Comparison of ENCODE assay signal across 8 mouse cellular contexts in the genomic region with DNA sequence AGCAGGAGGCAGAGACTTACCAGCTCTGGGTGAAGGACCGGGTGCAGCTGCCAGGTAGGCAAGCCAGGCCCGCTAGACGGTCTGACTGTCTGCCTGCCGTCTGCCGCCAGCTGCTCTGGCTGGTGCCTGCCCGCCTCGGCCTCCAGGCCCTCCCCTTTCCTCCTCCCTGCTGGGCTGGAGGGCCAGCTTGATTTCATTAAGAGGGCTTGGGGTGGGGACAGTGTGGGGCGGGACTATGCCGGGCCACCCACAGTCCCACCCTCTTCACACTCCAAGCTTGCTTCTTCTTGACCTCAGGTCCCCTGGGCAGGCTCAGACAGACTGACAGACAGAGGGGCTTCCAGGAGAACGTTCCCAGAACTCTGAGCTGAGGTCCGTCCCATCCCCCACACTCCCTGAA. TPM values are rescaled to one million over a fixed set of nuclear protein-coding genes. Genes with fewer than 3 reads are reported as not detected.
DNase-seq lines count a peak whose midpoint lies in the region; ATAC-seq and TF ChIP-seq lines count a peak whose summit lies in the region.
"Had no signal": no experiment of that assay in that cellular context is flagged by ENCODE, and none has a peak within 500 bp of the region (broad histone marks: within the 10 kb centered on the region; RNA-seq: fewer than 3 reads in every experiment).

Gene Tmem119 (minus strand): TSS at position 237 of the 400 bp plus-strand sequence.

- no peak within 1 kb of the TSS; the same call in 1 of the 2 replicates for H3K4me2 ChIP-seq in hindbrain, postnatal 0 days (ENCODE audit: low read depth, low read length)
- peak within 1 kb of the TSS; percentile 92 for H3K4me2 ChIP-seq in limb, embryonic 13.5 days (replicated peaks)
- H3K4me2 ChIP-seq in midbrain, postnatal 0 days (ENCODE audit: low read depth, low read length, poor library complexity, severe bottlenecking) = no peak within 1 kb of the TSS

- 2% methylated on average over 10 of the region's 11 CpGs for WGBS in hindbrain, postnatal 0 days
- WGBS in limb, embryonic 13.5 days = under 1% methylated on average over 11 of the region's 11 CpGs
- 2% methylated on average over 11 of the region's 11 CpGs for WGBS in midbrain, postnatal 0 days

- no peak for TF ChIP-seq POLR2A in brain, embryonic 14.5 days (IDR thresholded peaks at IDR 0.05; ENCODE audit: borderline replicate concordance, extremely low read depth, insufficient read depth, insufficient read length, poor library complexity, severe bottlenecking)

- no peaks in the 10 kb centered on the region for H3K27me3 ChIP-seq in hindbrain, postnatal 0 days (ENCODE audit: insufficient read depth, low read length)
- no peaks in the 10 kb centered on the region for H3K27me3 ChIP-seq in limb, embryonic 13.5 days
- no peaks in the 10 kb centered on the region for H3K27me3 ChIP-seq in midbrain, postnatal 0 days (ENCODE audit: insufficient read depth, low read length)

- peak; percentile 90 for DNase-seq in MN1 (ENCODE audit: low spot score)
- peak; percentile 78 for DNase-seq in brain, embryonic 14.5 days (ENCODE audit: low read depth)
- DNase-seq in gastrocnemius, postnatal 25 days = peak; percentile 77
- peak; percentile 42 for DNase-seq in hindbrain, postnatal 0 days (ENCODE audit: low spot score)
- peak; percentile 13 for DNase-seq in midbrain, postnatal 0 days (ENCODE audit: low spot score)

- H3K4me3 ChIP-seq in hindbrain, postnatal 0 days (ENCODE audit: low read length) = no peak within 1 kb of the TSS
- peak within 1 kb of the TSS; percentile 72 for H3K4me3 ChIP-seq in limb, embryonic 13.5 days
- H3K4me3 ChIP-seq in midbrain, postnatal 0 days (ENCODE audit: low read depth, low read length) = no peak within 1 kb of the TSS
- H3K4me3 ChIP-seq: erythroblast, embryonic 14.5 days had no signal

- H3K36me3 ChIP-seq in hindbrain, postnatal 0 days (ENCODE audit: insufficient read depth, low read length) = no peaks in the 10 kb centered on the region
- H3K36me3 ChIP-seq in limb, embryonic 13.5 days = peaks cover 9% of the 10 kb centered on the region
- H3K36me3 ChIP-seq in midbrain, postnatal 0 days (ENCODE audit: insufficient read depth, low read length) = no peaks in the 10 kb centered on the region

- H3K9me3 ChIP-seq in hindbrain, postnatal 0 days (ENCODE audit: low read length) = no peaks in the 10 kb centered on the region
- no peaks in the 10 kb centered on the region for H3K9me3 ChIP-seq in limb, embryonic 13.5 days
- no peaks in the 10 kb centered on the region for H3K9me3 ChIP-seq in midbrain, postnatal 0 days (ENCODE audit: low read length)

- TF ChIP-seq CTCF in brain, embryonic 14.5 days (IDR thresholded peaks at IDR 0.05; ENCODE audit: borderline replicate concordance, extremely low read depth, insufficient read depth, insufficient read length) = no peak
- no peak for TF ChIP-seq CTCF in hindbrain, postnatal 0 days (IDR thresholded peaks at IDR 0.05; ENCODE audit: low read depth)
- TF ChIP-seq CTCF in midbrain, postnatal 0 days (IDR thresholded peaks at IDR 0.05) = no peak

- no peaks in the 10 kb centered on the region for H3K4me1 ChIP-seq in hindbrain, postnatal 0 days (ENCODE audit: insufficient read depth, low read length)
- H3K4me1 ChIP-seq in limb, embryonic 13.5 days = peaks cover 71% of the 10 kb centered on the region
- H3K4me1 ChIP-seq in midbrain, postnatal 0 days (ENCODE audit: insufficient read depth, low read length) = no peaks in the 10 kb centered on the region

- peak; percentile 58; the same call in 1 of the 2 replicates for ATAC-seq in hindbrain, postnatal 0 days
- peak; percentile 89 for ATAC-seq in limb, embryonic 13.5 days (ENCODE audit: low FRiP score, low read depth)
- no peak for ATAC-seq in midbrain, postnatal 0 days (ENCODE audit: low FRiP score)
- ATAC-seq in inflammation-experienced regulatory T-cells, adult 6 months = no peak

- H3K9ac ChIP-seq in hindbrain, postnatal 0 days (replicated peaks; ENCODE audit: low read length) = no peak within 1 kb of the TSS
- peak within 1 kb of the TSS; percentile 77 for H3K9ac ChIP-seq in limb, embryonic 13.5 days
- no peak within 1 kb of the TSS for H3K9ac ChIP-seq in midbrain, postnatal 0 days (replicated peaks; ENCODE audit: low read length, poor library complexity, severe bottlenecking)

- H3K27ac ChIP-seq in hindbrain, postnatal 0 days = no peak within 1 kb of the TSS
- peak within 1 kb of the TSS; percentile 98 for H3K27ac ChIP-seq in limb, embryonic 13.5 days
- no peak within 1 kb of the TSS for H3K27ac ChIP-seq in midbrain, postnatal 0 days (ENCODE audit: low read depth, low read length)

RNA-seq across cellular contexts. Expression of gene Tmem119, which starts in this region (rescaled TPM):
- 3.6 and 8.1 TPM in 2 replicates for polyA plus RNA-seq in brain, embryonic 14.5 days (2012; rRNA removed)
- total RNA-seq in gastrocnemius, postnatal 25 days (2021) = 1 to 10 TPM; 3.0 to 3.6 TPM
- 5.2 and 9.2 TPM in 2 replicates for total RNA-seq in hindbrain, postnatal 0 days (2014; rRNA removed)
- polyA plus RNA-seq in hindbrain, postnatal 0 days (2015; fragmentation: Nextera tagmentation; extraction: Ambion mirVana) = 7.3 and 7.6 TPM in 2 replicates
- polyA plus RNA-seq in limb, embryonic 13.5 days (2015; fragmentation: Nextera tagmentation; extraction: Ambion mirVana) = 221 and 237 TPM in 2 replicates
- 9.5 and 10.1 TPM in 2 replicates for total RNA-seq in midbrain, postnatal 0 days (2014; rRNA removed)
- 5.9 and 6.3 TPM in 2 replicates for polyA plus RNA-seq in midbrain, postnatal 0 days (2015; fragmentation: Nextera tagmentation; extraction: Ambion mirVana)
- polyA plus RNA-seq in inflammation-experienced regulatory T-cells, adult 6 months (2017; shearing (Covaris generic)) = not detected

Comparison
In these comparisons a context has a peak if more than half of its experiments do, and no peak if none do; other contexts are left out.
1. RNA of gene Tmem119 (polyA plus RNA-seq): 221 to 237 TPM in limb, embryonic 13.5 days; 3.6 to 8.1 TPM in brain, embryonic 14.5 days, 7.3 to 7.6 TPM in hindbrain, postnatal 0 days, 5.9 to 6.3 TPM in midbrain, postnatal 0 days and not detected in inflammation-experienced regulatory T-cells, adult 6 months; every median in the first group is over 10 times any median in the second.
2. DNase-seq: peak in every context shown above with its lines; median percentile 90 in MN1; 78 in brain, embryonic 14.5 days; 77 in gastrocnemius, postnatal 25 days; 42 in hindbrain, postnatal 0 days; 13 in midbrain, postnatal 0 days.
3. ATAC-seq: peak in hindbrain, postnatal 0 days (single experiment) and limb, embryonic 13.5 days (single experiment); none in midbrain, postnatal 0 days (single experiment) and inflammation-experienced regulatory T-cells, adult 6 months (single experiment).